Mouse (Mus musculus): ENCODE results near the gene Os9.

DNA sequence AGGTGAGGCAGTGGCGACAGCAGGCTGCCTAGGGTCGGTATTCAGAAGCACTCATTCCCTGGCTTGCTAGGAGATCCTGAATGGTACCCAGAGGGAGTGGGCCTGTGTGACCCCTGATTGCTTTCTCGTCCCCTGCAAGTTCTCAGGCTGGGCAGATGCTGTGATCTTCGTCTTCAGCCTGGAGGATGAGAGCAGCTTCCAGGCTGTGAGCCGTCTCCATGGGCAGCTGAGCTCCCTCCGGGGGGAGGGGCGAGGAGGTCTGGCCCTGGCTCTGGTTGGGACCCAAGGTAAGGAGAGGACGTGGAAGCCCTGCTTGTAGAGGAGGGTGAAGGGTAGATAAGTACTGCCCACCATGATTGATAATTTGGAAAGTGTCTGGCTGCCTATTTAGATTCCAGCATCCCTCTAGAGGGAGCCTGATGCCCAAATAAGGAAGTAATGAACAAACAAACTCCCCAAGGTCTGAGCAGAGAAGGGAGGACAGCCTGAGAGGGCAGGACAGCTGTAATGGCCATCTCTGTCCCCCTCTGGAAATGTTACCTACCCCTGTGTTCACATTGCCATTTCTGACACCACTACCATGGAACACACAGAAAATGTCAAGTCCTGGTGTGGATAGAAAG is 37.5 kb downstream of the Os9 start:
- TF ChIP-seq CTCF (IDR thresholded peaks at IDR 0.05; ENCODE audit: low read depth): no peak
- TF ChIP-seq EP300 (IDR thresholded peaks at IDR 0.05; ENCODE audit: low read depth): no peak
